Mouse (Mus musculus) bone marrow macrophage, adult 2 months (primary cell): Measurements from ENCODE around the gene Snx11.

ENCODE experiments used
- CTCF ChIP-seq: IDR thresholded peaks from 2 replicates; pipeline ENCODE4 v1.5.1; 2012; ENCODE audit warnings: low read depth, mild to moderate bottlenecking, low read length, moderate library complexity
- POLR2A ChIP-seq: IDR thresholded peaks from 2 replicates; pipeline ENCODE4 v1.6.1; 2012; ENCODE audit warnings: mild to moderate bottlenecking, low read depth, low read length, borderline replicate concordance

- TF ChIP-seq CTCF (no peak), POLR2A (no peak)
Observed at GRCm38 (mm10) chr11:96746648-96747047, 30.7 kb downstream of the Snx11 start.
